Mouse (Mus musculus) embryonic fibroblast, embryonic 13.5 days (primary cell): ENCODE data around the gene Serpina5. TPM values are rescaled to one million over a fixed set of nuclear protein-coding genes. Genes with fewer than 3 reads are reported as not detected.

Experiments used
- H3K27ac ChIP-seq: 2 replicates; pipeline ENCODE4 v1.5.1; 2012; ENCODE audit warnings: low read length, control low read depth, inconsistent platforms; ENCODE audit not compliant: insufficient read depth
- H3K4me1 ChIP-seq: 2 replicates; pipeline ENCODE4 v1.6.1; 2011; ENCODE audit warnings: low read length; ENCODE audit not compliant: control insufficient read depth, insufficient read depth
- H3K4me3 ChIP-seq: 2 replicates; pipeline ENCODE4 v1.5.1; 2011; ENCODE audit warnings: mild to moderate bottlenecking, control low read depth, low read length; ENCODE audit not compliant: insufficient read depth
- CTCF ChIP-seq: IDR thresholded peaks from 2 replicates; pipeline ENCODE4 v1.5.1; 2011; ENCODE audit warnings: mild to moderate bottlenecking, control low read depth, low read length, moderate library complexity, borderline replicate concordance; ENCODE audit not compliant: insufficient read depth
- POLR2A ChIP-seq: IDR thresholded peaks from 2 replicates; pipeline ENCODE4 v1.6.1; 2011; ENCODE audit warnings: low read depth, mild to moderate bottlenecking, control low read depth, low read length, moderate library complexity
- polyA plus RNA-seq: library from polyadenylated mRNA; stranded (reverse); fragments of >200 nt; gene quantifications from 2 replicates; pipeline ENCODE4 v1.2.4, GENCODE M21; 2011; ENCODE audit warnings: low read depth; ENCODE audit not compliant: missing spikeins, insufficient read length

Serpina5 gene
- polyA plus RNA-seq, 1 experiment, result not detected

DNA sequence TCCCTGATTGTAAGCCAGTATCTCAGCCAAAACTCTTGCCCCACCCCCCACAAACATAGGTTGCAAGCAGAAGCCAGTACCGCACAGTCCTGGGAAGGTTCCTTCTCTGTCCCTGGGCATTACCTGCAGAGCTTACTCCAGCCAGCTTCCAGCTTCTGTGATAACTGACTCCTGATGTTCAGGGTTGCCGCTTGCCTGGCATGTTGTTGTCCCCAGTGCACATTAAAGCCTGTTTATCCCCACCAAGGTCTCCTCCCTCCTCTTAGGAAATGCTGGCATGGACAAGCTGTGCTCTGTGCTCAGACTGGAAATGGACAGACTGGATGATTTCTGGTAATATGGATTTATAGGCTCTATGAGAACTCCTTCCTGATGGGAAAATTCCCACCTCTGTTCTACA, 52.7 kb downstream of the Serpina5 start, which contains the start of gene Serpina3c:
Gene Serpina3c (minus strand): TSS at position 215 of the 400 bp plus-strand sequence.
- Histone ChIP-seq H3K27ac (no peak within 1 kb of the TSS), H3K4me3 (no peak within 1 kb of the TSS), H3K4me1 (no peaks in the 10 kb centered on the region)
- TF ChIP-seq POLR2A, result no peak
- TF ChIP-seq CTCF, result no peak

Other genes with a start within 250 kb of the Serpina5 start
- not detected in 2 replicates for gene Serpina1a, start 237.6 kb upstream of the Serpina5 start, polyA plus RNA-seq
- gene Serpina1c, start 196.2 kb upstream of the Serpina5 start, polyA plus RNA-seq, result not detected in 2 replicates
- not detected in 2 replicates for gene Serpina1e, start 142.1 kb upstream of the Serpina5 start, polyA plus RNA-seq
- gene Serpina11, start 111.2 kb upstream of the Serpina5 start, polyA plus RNA-seq, result not detected in 2 replicates
- not detected in 2 replicates for gene Serpina9, start 87.4 kb upstream of the Serpina5 start, polyA plus RNA-seq
- not detected in 2 replicates for gene Serpina12, start 56.7 kb upstream of the Serpina5 start, polyA plus RNA-seq
- not detected in 2 replicates for gene Serpina3a, start 11.6 kb downstream of the Serpina5 start, polyA plus RNA-seq
- not detected in 2 replicates for gene Serpina3b, start 26.9 kb downstream of the Serpina5 start, polyA plus RNA-seq
- gene Serpina3c, start 52.8 kb downstream of the Serpina5 start, polyA plus RNA-seq, result not detected in 2 replicates
- gene Serpina3f, start 113.4 kb downstream of the Serpina5 start, polyA plus RNA-seq, result 0.33 and 0.74 TPM in 2 replicates
- 54.6 and 89.6 TPM in 2 replicates for gene Serpina3g, start 135.1 kb downstream of the Serpina5 start, polyA plus RNA-seq
- gene Serpina3i, start 162.0 kb downstream of the Serpina5 start, polyA plus RNA-seq, result 1.6 TPM in 2 replicates
- not detected in 2 replicates for gene Serpina3j, start 213.4 kb downstream of the Serpina5 start, polyA plus RNA-seq
- gene Serpina3k, start 237.4 kb downstream of the Serpina5 start, polyA plus RNA-seq, result not detected in 2 replicates
- not detected in 2 replicates for gene Serpina3m, start 237.4 kb downstream of the Serpina5 start, polyA plus RNA-seq